Mouse (Mus musculus) MEL (cell line): ENCODE results near the gene Nrf1. TPM values are rescaled to one million over a fixed set of nuclear protein-coding genes. Genes with fewer than 3 reads are reported as not detected.

Source experiments
- DNase-seq: peaks from one replicate; pipeline ENCODE4 v3.0.0; 2011; ENCODE audit warnings: low read depth, low spot score
- H3K27ac ChIP-seq: 2 replicates; pipeline ENCODE4 v1.5.1; 2012; ENCODE audit warnings: low read depth, mild to moderate bottlenecking, control low read depth, low read length, moderate library complexity; ENCODE audit not compliant: control insufficient read depth
- H3K27me3 ChIP-seq, 2 experiments: fragments of 150-350 bp in 1 of 2; sonication (generic) in 1 of 2; 2 replicates each; pipeline ENCODE4 v1.6.1; 2012; ENCODE audit warnings: low read length in 2 of 2, mild to moderate bottlenecking in 2 of 2, improper control_type of control experiment in 1 of 2, moderate library complexity in 1 of 2; ENCODE audit not compliant: insufficient read depth in 2 of 2, control insufficient read depth in 1 of 2
- H3K36me3 ChIP-seq, 2 experiments: 2 replicates each; pipeline ENCODE4 v1.6.1; 2012 to 2014; ENCODE audit warnings: low read length in 2 of 2, improper control_type of control experiment in 1 of 2, inconsistent platforms in 1 of 2, mild to moderate bottlenecking in 1 of 2; ENCODE audit not compliant: insufficient read depth in 2 of 2, control insufficient read depth in 1 of 2
- H3K4me1 ChIP-seq, 2 experiments: fragments of 150-350 bp in 1 of 2; sonication (generic) in 1 of 2; 2 replicates each; pipeline ENCODE4 v1.6.1; 2012; ENCODE audit warnings: low read length in 2 of 2, improper control_type of control experiment in 1 of 2, mild to moderate bottlenecking in 1 of 2; ENCODE audit not compliant: insufficient read depth in 2 of 2, control insufficient read depth in 1 of 2
- H3K4me3 ChIP-seq, 2 experiments: fragments of 150-350 bp in 1 of 2; sonication (generic) in 1 of 2; 2 replicates each; pipeline ENCODE4 v1.5.1; 2012; ENCODE audit warnings: low read depth in 2 of 2, low read length in 2 of 2, mild to moderate bottlenecking in 2 of 2, moderate library complexity in 2 of 2, control low read depth in 1 of 2, improper control_type of control experiment in 1 of 2; ENCODE audit not compliant: control insufficient read depth in 1 of 2, insufficient read depth in 1 of 2
- H3K79me2 ChIP-seq: 2 replicates; pipeline ENCODE4 v1.6.1; 2012; ENCODE audit warnings: mild to moderate bottlenecking, low read length, moderate library complexity; ENCODE audit not compliant: control insufficient read depth, poor library complexity, insufficient read depth
- H3K9ac ChIP-seq: 2 replicates; pipeline ENCODE4 v1.6.1; 2012; ENCODE audit warnings: low read depth, mild to moderate bottlenecking, control low read depth, low read length, moderate library complexity; ENCODE audit not compliant: control insufficient read depth, poor library complexity, severe bottlenecking
- H3K9me3 ChIP-seq: fragments of 150-350 bp; sonication (generic); replicated peaks from 2 replicates; pipeline ENCODE4 v1.6.1; 2012; ENCODE audit warnings: mild to moderate bottlenecking, low read length, improper control_type of control experiment, moderate library complexity; ENCODE audit not compliant: insufficient read depth
- CHD1 ChIP-seq: IDR thresholded peaks from 2 replicates; pipeline ENCODE4 v1.6.1; 2012; ENCODE audit warnings: low read depth, mild to moderate bottlenecking, inconsistent platforms, low read length, improper control_type of control experiment
- CHD2 ChIP-seq: IDR thresholded peaks from 2 replicates; pipeline ENCODE4 v1.6.1; 2011; ENCODE audit warnings: low read length, improper control_type of control experiment
- ELF1 ChIP-seq: IDR thresholded peaks from 2 replicates; pipeline ENCODE4 v1.6.1; 2014; ENCODE audit warnings: low read depth, mild to moderate bottlenecking, inconsistent platforms, low read length, improper control_type of control experiment, moderate library complexity
- GATA1 ChIP-seq: IDR thresholded peaks from 2 replicates; pipeline ENCODE4 v1.6.1; 2011; ENCODE audit warnings: low read depth, low read length, improper control_type of control experiment
- HCFC1 ChIP-seq: IDR thresholded peaks from 2 replicates; pipeline ENCODE4 v1.6.1; 2012; ENCODE audit warnings: low read depth, mild to moderate bottlenecking, inconsistent platforms, low read length, improper control_type of control experiment, moderate library complexity
- JUND ChIP-seq: IDR thresholded peaks from 2 replicates; pipeline ENCODE4 v1.6.1; 2011; ENCODE audit warnings: low read depth, mild to moderate bottlenecking, improper control_type of control experiment, low read length
- KAT2A ChIP-seq: conservative IDR thresholded peaks from 2 replicates; pipeline ENCODE4 v1.6.1; 2012; ENCODE audit warnings: low read depth, low read length, improper control_type of control experiment, inconsistent platforms
- MAX ChIP-seq: IDR thresholded peaks from 2 replicates; pipeline ENCODE4 v1.6.1; 2011; ENCODE audit warnings: low read length, improper control_type of control experiment
- MAZ ChIP-seq: IDR thresholded peaks from 2 replicates; pipeline ENCODE4 v1.6.1; 2012; ENCODE audit warnings: low read depth, mild to moderate bottlenecking, inconsistent platforms, low read length, improper control_type of control experiment
- MXI1 ChIP-seq: IDR thresholded peaks from 2 replicates; pipeline ENCODE4 v1.6.1; 2011; ENCODE audit warnings: mild to moderate bottlenecking, low read depth, low read length, improper control_type of control experiment
- MYB ChIP-seq: IDR thresholded peaks from 2 replicates; pipeline ENCODE4 v1.6.1; 2011; ENCODE audit warnings: mild to moderate bottlenecking, low read depth, low read length, improper control_type of control experiment
- MYC ChIP-seq: IDR thresholded peaks from 2 replicates; pipeline ENCODE4 v1.6.1; 2011; ENCODE audit warnings: low read depth, mild to moderate bottlenecking, low read length, improper control_type of control experiment, moderate library complexity
- NRF1 ChIP-seq: IDR thresholded peaks from 2 replicates; pipeline ENCODE4 v1.6.1; 2014; ENCODE audit warnings: low read depth, mild to moderate bottlenecking, inconsistent platforms, low read length, improper control_type of control experiment, moderate library complexity; ENCODE audit not compliant: poor library complexity, insufficient read depth, severe bottlenecking
- POLR2A ChIP-seq, 2 experiments: IDR thresholded peaks; 2 replicates each; pipeline ENCODE4 v1.6.1; 2011 to 2012; ENCODE audit warnings: low read length in 2 of 2, mild to moderate bottlenecking in 2 of 2, control low read depth in 1 of 2, improper control_type of control experiment in 1 of 2, low read depth in 1 of 2, moderate library complexity in 1 of 2; ENCODE audit not compliant: control insufficient read depth in 1 of 2, insufficient read depth in 1 of 2, poor library complexity in 1 of 2
- POLR2AphosphoS5 ChIP-seq: IDR thresholded peaks from 2 replicates; pipeline ENCODE4 v1.6.1; 2012; ENCODE audit warnings: low read depth, borderline replicate concordance, mild to moderate bottlenecking, inconsistent platforms, low read length, moderate library complexity, mixed read lengths
- SIN3A ChIP-seq: IDR thresholded peaks from 2 replicates; pipeline ENCODE4 v1.6.1; 2012; ENCODE audit warnings: low read length, improper control_type of control experiment, inconsistent platforms
- SMC3 ChIP-seq: IDR thresholded peaks from 2 replicates; pipeline ENCODE4 v1.6.1; 2011; ENCODE audit warnings: low read depth, low read length, improper control_type of control experiment
- TBP ChIP-seq: IDR thresholded peaks from 2 replicates; pipeline ENCODE4 v1.8.0; 2011; ENCODE audit warnings: low read depth, low read length, improper control_type of control experiment
- ZKSCAN1 ChIP-seq: IDR thresholded peaks from 2 replicates; pipeline ENCODE4 v1.6.1; 2012; ENCODE audit warnings: low read depth, mild to moderate bottlenecking, inconsistent platforms, low read length, improper control_type of control experiment, moderate library complexity
- polyA plus RNA-seq, 2 experiments: library from polyadenylated mRNA; stranded (reverse) in 1 of 2; unstranded in 1 of 2; fragments of >175 nt in 1 of 2; fragments of >200 nt in 1 of 2; gene quantifications; 2 replicates each; pipeline versions ENCODE4 v1.2.1 to v1.2.4; 2012; ENCODE audit warnings: low replicate concordance in 2 of 2, low read depth in 1 of 2; ENCODE audit not compliant: insufficient read length in 2 of 2, insufficient read depth in 1 of 2, missing spikeins in 1 of 2
- total RNA-seq: library from RNA; depleted of rRNA; stranded (reverse); fragments of 300-350 nt; gene quantifications from 2 replicates; pipeline ENCODE4 v1.2.3, GENCODE M21; 2012

The Nrf1 gene
- total and polyA plus RNA-seq, 3 experiments = 56.5 to 93.7 (median 60.4) TPM

DNA sequence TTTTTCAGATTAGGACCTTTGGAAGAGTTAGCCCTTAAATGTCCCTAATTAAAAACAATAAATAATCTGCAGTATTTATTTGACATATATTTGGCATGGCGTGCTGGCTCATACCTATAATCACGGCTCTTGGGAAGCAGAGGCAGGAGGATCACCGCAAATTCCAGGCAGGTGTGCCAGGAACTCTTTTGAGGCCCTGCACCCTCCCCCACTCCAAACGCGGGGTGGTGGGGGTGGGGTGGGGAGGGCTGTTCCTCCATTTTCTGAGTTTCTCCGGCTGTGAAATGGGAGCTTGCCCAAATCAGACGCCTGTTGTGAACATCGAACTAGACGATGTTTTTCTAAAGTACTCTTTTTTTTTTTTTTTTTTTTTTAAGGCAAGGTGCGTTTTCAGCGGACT, 131.3 kb downstream of the Nrf1 start:
- Histone ChIP-seq H3K9me3 (no peaks in the 10 kb centered on the region), H3K79me2 (no peaks in the 10 kb centered on the region), H3K4me3 (no peak overlapping the region)
- DNase-seq = no peak
- TF ChIP-seq MYC = no peak
- no peak for TF ChIP-seq KAT2A
- TF ChIP-seq SIN3A = no peak
- no peak for TF ChIP-seq POLR2A (IDR thresholded peaks at IDR 0.05; ENCODE audit: control insufficient read depth in 1 of 2, insufficient read depth in 1 of 2, low read depth in 1 of 2, low read length in 2 of 2, poor library complexity in 1 of 2)
- no peak for TF ChIP-seq MXI1
- no peak for TF ChIP-seq CHD2
- no peak for TF ChIP-seq NRF1
- TF ChIP-seq MAZ = no peak
- no peak for TF ChIP-seq HCFC1
- TF ChIP-seq JUND = no peak
- TF ChIP-seq POLR2AphosphoS5 = no peak
- TF ChIP-seq MYB = no peak
- TF ChIP-seq TBP = no peak
- TF ChIP-seq CHD1 = no peak
- TF ChIP-seq GATA1 = no peak
- TF ChIP-seq ELF1 = no peak
- TF ChIP-seq, all 39 proteins: peak for 0
- H3K4me1 ChIP-seq = no peaks in the 10 kb centered on the region; a peak in 1 of 4 replicates
- H3K36me3 ChIP-seq = no peaks in the 10 kb centered on the region
- no peak overlapping the region for H3K27ac ChIP-seq
- H3K27me3 ChIP-seq = peaks cover 2 to 7% of the 10 kb centered on the region in 2 experiments; a peak in 2 of 4 replicates
- no peak overlapping the region for H3K9ac ChIP-seq

DNA sequence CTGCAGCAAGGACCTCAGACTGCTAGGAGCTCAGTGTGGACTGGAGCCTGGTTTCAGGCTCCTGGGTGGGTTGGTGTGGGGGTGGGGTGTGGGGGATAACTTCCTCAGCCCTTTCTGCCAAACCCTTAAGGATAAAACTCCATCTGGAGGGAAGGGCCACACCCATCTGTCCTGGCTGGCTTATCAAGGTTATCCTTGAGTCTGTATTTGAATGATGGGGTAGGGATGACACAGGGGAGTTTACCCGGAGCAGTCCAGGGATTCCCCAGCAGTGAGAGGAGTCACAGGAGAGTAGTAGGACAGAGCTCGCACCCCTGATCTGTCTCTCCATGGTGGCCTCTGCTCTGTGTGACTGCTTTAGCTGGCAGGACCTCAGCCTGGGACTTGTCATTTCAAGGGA, 132.5 kb downstream of the Nrf1 start:
- Histone ChIP-seq H3K79me2 (no peaks in the 10 kb centered on the region), H3K36me3 (no peaks in the 10 kb centered on the region), H3K4me3 (no peak overlapping the region), H3K27ac (no peak overlapping the region), H3K9ac (no peak overlapping the region), H3K4me1 (no peaks in the 10 kb centered on the region), H3K27me3 (peaks cover 3 to 7% of the 10 kb centered on the region in 2 experiments; a peak in 2 of 4 replicates), H3K9me3 (no peaks in the 10 kb centered on the region)
- TF ChIP-seq ZKSCAN1 (no peak), KAT2A (no peak), POLR2A (IDR thresholded peaks at IDR 0.05; ENCODE audit: control insufficient read depth in 1 of 2, insufficient read depth in 1 of 2, low read depth in 1 of 2, low read length in 2 of 2, poor library complexity in 1 of 2) (no peak), MAX (no peak), MYB (no peak), HCFC1 (no peak), SMC3 (no peak)
- no peak for DNase-seq
